Mouse (Mus musculus): ENCODE results near the gene Stx5a.

GRCm38 (mm10) chr19:8770567-8771270, 29.5 kb downstream of the Stx5a start, which contains the start of gene Tmem223:
- TF ChIP-seq CTCF (IDR thresholded peaks at IDR 0.05; ENCODE audit: extremely low read depth, insufficient read depth, insufficient read length, insufficient replicate concordance) (no peak), POLR2A (IDR thresholded peaks at IDR 0.05; ENCODE audit: low read depth, low read length) (peak; percentile 87)

All from spleen, adult 2 months (tissue).